Mouse (Mus musculus): Measurements from ENCODE around the gene Retreg3. TPM values are rescaled to one million over a fixed set of nuclear protein-coding genes. Genes with fewer than 3 reads are reported as not detected.

The Retreg3 gene
- total and polyA plus RNA-seq, 2 experiments from 2014 or later = 24.7 to 56.8 TPM

- H3K27ac ChIP-seq = peak within 1 kb of the TSS; percentile 79
- no peaks in the 10 kb centered on the region for H3K27me3 ChIP-seq (ENCODE audit: insufficient read depth, low read length)
- peak within 1 kb of the TSS; percentile 33 for H3K4me3 ChIP-seq (ENCODE audit: low read length)
- no peak for TF ChIP-seq CTCF (IDR thresholded peaks at IDR 0.05; ENCODE audit: low read depth)
- H3K4me2 ChIP-seq (ENCODE audit: low read depth, low read length) = peak within 1 kb of the TSS; percentile 62
- no peaks in the 10 kb centered on the region for H3K9me3 ChIP-seq (ENCODE audit: low read length)
- H3K9ac ChIP-seq (replicated peaks; ENCODE audit: low read length) = peak within 1 kb of the TSS; percentile 59
- WGBS = under 1% methylated on average over 36 of the region's 36 CpGs
- no peaks in the 10 kb centered on the region for H3K4me1 ChIP-seq (ENCODE audit: insufficient read depth, low read length)
- peak; percentile 95 for ATAC-seq
- H3K36me3 ChIP-seq (ENCODE audit: insufficient read depth, low read length) = no peaks in the 10 kb centered on the region
- DNase-seq (ENCODE audit: low spot score) = peak; percentile 93
Observed at GRCm38 (mm10) chr11:101155728-101156371, 36.2 kb upstream of the Retreg3 start, which contains the start of gene Tubg2. Tubg2 (plus strand) TSS chr11:101155907.

- H3K9me3 ChIP-seq (ENCODE audit: low read length) = no peaks in the 10 kb centered on the region
- no peak for ATAC-seq
- H3K27ac ChIP-seq = 0 out of 2 replicates have a peak overlapping the region, but pooled peaks have one; percentile 79
- no peaks in the 10 kb centered on the region for H3K27me3 ChIP-seq (ENCODE audit: insufficient read depth, low read length)
- no peaks in the 10 kb centered on the region for H3K4me1 ChIP-seq (ENCODE audit: insufficient read depth, low read length)
- 68% methylated on average over 6 of the region's 6 CpGs for WGBS
- H3K36me3 ChIP-seq (ENCODE audit: insufficient read depth, low read length) = no peaks in the 10 kb centered on the region
- no peak for DNase-seq (ENCODE audit: low spot score)
- H3K9ac ChIP-seq (replicated peaks; ENCODE audit: low read length) = no peak overlapping the region
- H3K4me2 ChIP-seq (ENCODE audit: low read depth, low read length) = peak overlapping the region; percentile 62; the same call in 1 of the 2 replicates
- TF ChIP-seq CTCF (IDR thresholded peaks at IDR 0.05; ENCODE audit: low read depth) = no peak
- H3K4me3 ChIP-seq (ENCODE audit: low read length) = no peak overlapping the region
Observed at GRCm38 (mm10) chr11:101155151-101155550, 35.5 kb upstream of the Retreg3 start.

GRCm38 (mm10) chr11:101154648-101155047 lies 35.0 kb upstream of the Retreg3 start:
- no peaks in the 10 kb centered on the region for H3K9me3 ChIP-seq (ENCODE audit: low read length)

GRCm38 (mm10) chr11:101152825-101153224 lies 33.1 kb upstream of the Retreg3 start:
- Histone ChIP-seq H3K9me3 (ENCODE audit: low read length) (no peaks in the 10 kb centered on the region), H3K27ac (no peak overlapping the region), H3K4me2 (ENCODE audit: low read depth, low read length) (no peak overlapping the region), H3K36me3 (ENCODE audit: insufficient read depth, low read length) (no peaks in the 10 kb centered on the region), H3K4me1 (ENCODE audit: insufficient read depth, low read length) (no peaks in the 10 kb centered on the region), H3K27me3 (ENCODE audit: insufficient read depth, low read length) (no peaks in the 10 kb centered on the region), H3K9ac (replicated peaks; ENCODE audit: low read length) (no peak overlapping the region), H3K4me3 (ENCODE audit: low read length) (no peak overlapping the region)
- ATAC-seq (no peak), DNase-seq (ENCODE audit: low spot score) (no peak)
- 81% methylated on average over 1 of the region's 1 CpGs for WGBS
- TF ChIP-seq CTCF (IDR thresholded peaks at IDR 0.05; ENCODE audit: low read depth) = no peak

More at GRCm38 (mm10) chr11:101154648-101155047, 35.0 kb upstream of the Retreg3 start:
- H3K4me2 ChIP-seq (ENCODE audit: low read depth, low read length) = no peak overlapping the region
- DNase-seq (ENCODE audit: low spot score) (no peak), ATAC-seq (no peak)
- H3K4me3 ChIP-seq (ENCODE audit: low read length) = no peak overlapping the region
- TF ChIP-seq CTCF (IDR thresholded peaks at IDR 0.05; ENCODE audit: low read depth) = no peak
- H3K4me1 ChIP-seq (ENCODE audit: insufficient read depth, low read length) = no peaks in the 10 kb centered on the region
- no peaks in the 10 kb centered on the region for H3K27me3 ChIP-seq (ENCODE audit: insufficient read depth, low read length)
- no peak overlapping the region for H3K27ac ChIP-seq
- H3K36me3 ChIP-seq (ENCODE audit: insufficient read depth, low read length) = no peaks in the 10 kb centered on the region
- H3K9ac ChIP-seq (replicated peaks; ENCODE audit: low read length) = no peak overlapping the region

GRCm38 (mm10) chr11:101151063-101151462 lies 31.4 kb upstream of the Retreg3 start:
- Histone ChIP-seq H3K36me3 (ENCODE audit: insufficient read depth, low read length) (no peaks in the 10 kb centered on the region), H3K27me3 (ENCODE audit: insufficient read depth, low read length) (no peaks in the 10 kb centered on the region), H3K9ac (replicated peaks; ENCODE audit: low read length) (no peak overlapping the region), H3K4me2 (ENCODE audit: low read depth, low read length) (no peak overlapping the region), H3K4me3 (ENCODE audit: low read length) (no peak overlapping the region), H3K27ac (no peak overlapping the region), H3K9me3 (ENCODE audit: low read length) (no peaks in the 10 kb centered on the region), H3K4me1 (ENCODE audit: insufficient read depth, low read length) (no peaks in the 10 kb centered on the region)
- TF ChIP-seq CTCF (IDR thresholded peaks at IDR 0.05; ENCODE audit: low read depth) = no peak
- 50% methylated on average over 2 of the region's 2 CpGs for WGBS
- no peak for ATAC-seq
- DNase-seq (ENCODE audit: low spot score) = no peak

- H3K9me3 ChIP-seq (ENCODE audit: low read length) = no peaks in the 10 kb centered on the region
- no peak overlapping the region for H3K4me2 ChIP-seq (ENCODE audit: low read depth, low read length)
- WGBS = 41% methylated on average over 9 of the region's 9 CpGs
- H3K4me3 ChIP-seq (ENCODE audit: low read length) = no peak overlapping the region
- H3K27ac ChIP-seq = peak overlapping the region; percentile 41
- TF ChIP-seq CTCF (IDR thresholded peaks at IDR 0.05; ENCODE audit: low read depth) = no peak
- H3K9ac ChIP-seq (replicated peaks; ENCODE audit: low read length) = no peak overlapping the region
- DNase-seq (ENCODE audit: low spot score) = peak; percentile 69
- H3K36me3 ChIP-seq (ENCODE audit: insufficient read depth, low read length) = no peaks in the 10 kb centered on the region
- no peak for ATAC-seq
- no peaks in the 10 kb centered on the region for H3K4me1 ChIP-seq (ENCODE audit: insufficient read depth, low read length)
- no peaks in the 10 kb centered on the region for H3K27me3 ChIP-seq (ENCODE audit: insufficient read depth, low read length)
Observed at GRCm38 (mm10) chr11:101149178-101150105, 29.7 kb upstream of the Retreg3 start.

Data from hindbrain, postnatal 0 days (tissue).